ENCODE assay signal across 8 mouse cellular contexts in the genomic region with DNA sequence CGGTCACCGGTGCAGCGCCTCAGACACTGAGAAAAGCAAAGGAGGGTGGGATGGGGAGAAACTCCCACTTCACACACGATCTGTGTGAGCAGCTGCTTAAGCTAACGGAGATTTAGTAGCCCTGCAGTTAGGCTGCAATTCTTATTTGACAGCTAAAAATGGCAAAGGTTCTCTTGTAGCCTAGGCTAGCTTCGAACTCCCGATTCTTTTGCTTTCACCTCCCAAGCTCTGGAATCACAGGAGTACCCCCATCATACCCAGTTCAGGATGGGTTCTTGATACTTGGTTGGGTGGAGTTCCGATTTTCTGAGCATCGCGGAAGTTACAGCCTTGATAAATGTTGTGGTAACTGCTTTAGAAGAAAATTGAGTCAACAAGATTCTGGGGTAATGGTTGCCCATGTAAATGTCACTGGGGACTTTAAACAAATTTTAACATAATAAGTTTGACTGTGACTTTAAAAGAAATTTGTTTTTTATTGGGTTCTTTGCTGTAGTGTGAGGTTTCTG. TPM values are rescaled to one million over a fixed set of nuclear protein-coding genes. Genes with fewer than 3 reads are reported as not detected.
DNase-seq lines count a peak whose midpoint lies in the region; ATAC-seq and TF ChIP-seq lines count a peak whose summit lies in the region.

No protein-coding gene starts in this region.

- peak overlapping the region; percentile 57 for H3K4me2 ChIP-seq in limb, embryonic 15.5 days

- no peak for DNase-seq in cerebellum, adult 2 months
- DNase-seq in testis, postnatal 14 days (ENCODE audit: low spot score), result no peak
- DNase-seq in adrenal gland, adult (ENCODE audit: inconsistent age in 2 of 2, low spot score in 1 of 2), result no peak
- no peak for DNase-seq in gastrocnemius, postnatal 36 days
- no peak for DNase-seq in thymus, postnatal 25 days

- intact Hi-C loops in gastrocnemius, postnatal 36 days (cut with DNase I), result loop anchor here (5.0 kb wide), 1 partner anchor 286 kb away; no protein-coding TSS in a partner anchor

- H3K9me3 ChIP-seq in limb, embryonic 15.5 days, result no peaks in the 10 kb centered on the region

- peak overlapping the region; percentile 64 for H3K9ac ChIP-seq in limb, embryonic 15.5 days

- no peak for TF ChIP-seq CTCF in cerebellum, adult 2 months (IDR thresholded peaks at IDR 0.05; ENCODE audit: borderline replicate concordance, insufficient read depth, low read depth, low read length)
- no peak for TF ChIP-seq CTCF in testis, adult 2 months (IDR thresholded peaks at IDR 0.05; ENCODE audit: control insufficient read depth, insufficient read depth, insufficient replicate concordance, low read depth, low read length)

- peaks cover 2% of the 10 kb centered on the region for H3K36me3 ChIP-seq in testis, adult 2 months (ENCODE audit: control insufficient read depth, insufficient read depth, low read length)
- H3K36me3 ChIP-seq in limb, embryonic 15.5 days, result peaks cover 36% of the 10 kb centered on the region

- H3K27me3 ChIP-seq in cerebellum, adult 2 months (ENCODE audit: control insufficient read depth, insufficient read depth, low read length), result no peaks in the 10 kb centered on the region
- no peaks in the 10 kb centered on the region for H3K27me3 ChIP-seq in testis, adult 2 months (ENCODE audit: control insufficient read depth, insufficient read depth, low read length)
- H3K27me3 ChIP-seq in limb, embryonic 15.5 days, result no peaks in the 10 kb centered on the region

- peak overlapping the region; percentile 96 for H3K4me3 ChIP-seq in cerebellum, adult 2 months (replicated peaks; ENCODE audit: insufficient read depth, low read depth, low read length)
- H3K4me3 ChIP-seq in testis, adult 2 months (ENCODE audit: control insufficient read depth, low read depth, low read length), result peak overlapping the region; percentile 98
- H3K4me3 ChIP-seq in limb, embryonic 15.5 days, result peak overlapping the region; percentile 68

- TF ChIP-seq POLR2A in cerebellum, adult 2 months (IDR thresholded peaks at IDR 0.05; ENCODE audit: borderline replicate concordance, insufficient read depth, low read length), result no peak
- TF ChIP-seq POLR2A in testis, adult 2 months (IDR thresholded peaks at IDR 0.05; ENCODE audit: control insufficient read depth, low read depth, low read length), result no peak

- H3K4me1 ChIP-seq in cerebellum, adult 2 months (ENCODE audit: control insufficient read depth, insufficient read depth, low read length), result no peaks in the 10 kb centered on the region; the same call in 1 of the 2 replicates
- H3K4me1 ChIP-seq in testis, adult 2 months (ENCODE audit: control insufficient read depth, insufficient read depth, low read length), result no peaks in the 10 kb centered on the region
- 0 out of 2 replicates have a peak, but pooled peaks cover 6% of the 10 kb centered on the region for H3K4me1 ChIP-seq in limb, embryonic 15.5 days

- ATAC-seq in cerebellum, adult (ENCODE audit: insufficient number of reproducible peaks, low FRiP score, low TSS enrichment), result no peak
- ATAC-seq in limb, embryonic 15.5 days (ENCODE audit: insufficient number of reproducible peaks, low FRiP score, low TSS enrichment, low read depth), result no peak

- WGBS in cerebellum, adult 2 months, result 3% methylated on average over 10 of the region's 10 CpGs
- WGBS in limb, embryonic 15.5 days, result 3% methylated on average over 10 of the region's 10 CpGs

- H3K27ac ChIP-seq in cerebellum, adult 2 months (ENCODE audit: insufficient read depth, low read length), result peak overlapping the region; percentile 66; the same call in 1 of the 2 replicates
- peak overlapping the region; percentile 93 for H3K27ac ChIP-seq in testis, adult 2 months (ENCODE audit: control insufficient read depth, insufficient read depth, low read depth, low read length)
- H3K27ac ChIP-seq in limb, embryonic 15.5 days, result peak overlapping the region; percentile 73

RNA-seq across cellular contexts. Expression of a gene that starts 0.6 kb away (rescaled TPM):
- 123 and 129 TPM in 2 replicates for polyA plus RNA-seq in cerebellum, adult 2 months (2012; rRNA removed)
- 21.9 and 22.6 TPM in 2 replicates for polyA plus RNA-seq in testis, adult 2 months (2012; rRNA removed)
- polyA plus RNA-seq in limb, embryonic 15.5 days (2015; fragmentation: Nextera tagmentation; extraction: Ambion mirVana), result 143 and 154 TPM in 2 replicates
- total RNA-seq in gastrocnemius, postnatal 36 days (2021), result 10 to 100 TPM; 87.3 to 95.2 TPM

RNA-seq across cellular contexts. Expression of a gene that starts 0.7 kb away (rescaled TPM):
- 1.1 and 1.2 TPM in 2 replicates for polyA plus RNA-seq in cerebellum, adult 2 months (2012; rRNA removed)
- polyA plus RNA-seq in testis, adult 2 months (2012; rRNA removed), result 78.0 and 80.1 TPM in 2 replicates
- 0.29 and 0.32 TPM in 2 replicates for polyA plus RNA-seq in limb, embryonic 15.5 days (2015; fragmentation: Nextera tagmentation; extraction: Ambion mirVana)
- total RNA-seq in gastrocnemius, postnatal 36 days (2021), result not detected

Comparison
In these comparisons a context has a peak if more than half of its experiments do, and no peak if none do; other contexts are left out.
1. RNA of a gene that starts 0.7 kb away (polyA plus RNA-seq): 78.0 to 80.1 TPM in testis, adult 2 months; 1.1 to 1.2 TPM in cerebellum, adult 2 months and 0.29 to 0.32 TPM in limb, embryonic 15.5 days; every median in the first group is over 10 times any median in the second.
2. Peak in every context shown above with its lines, with median percentiles within 50 percentile points of each other: H3K27ac ChIP-seq and H3K4me3 ChIP-seq.